Mouse (Mus musculus) cortical plate, adult 2 months (tissue): ENCODE results near the gene Sec1.

Source experiments
- CTCF ChIP-seq: fragments of 200-500 bp; IDR thresholded peaks from 2 replicates; pipeline ENCODE4 v1.5.1; 2011; ENCODE audit warnings: mild to moderate bottlenecking, control low read depth, low read length; ENCODE audit not compliant: insufficient read depth; ENCODE audit errors: extremely low read depth
- POLR2A ChIP-seq: fragments of 200-500 bp; IDR thresholded peaks from 2 replicates; pipeline ENCODE4 v1.6.1; 2011; ENCODE audit warnings: mild to moderate bottlenecking, low read length, control low read depth; ENCODE audit not compliant: insufficient read depth; ENCODE audit errors: extremely low read depth

- TF ChIP-seq CTCF (no peak), POLR2A (peak; percentile 59; the same call in 1 of the 2 replicates)
Observed at GRCm38 (mm10) chr7:45705873-45706281, 11.7 kb upstream of the Sec1 start.
